Mouse (Mus musculus) midbrain, embryonic 12.5 days (tissue): ENCODE measurements around the gene Bag1. TPM values are rescaled to one million over a fixed set of nuclear protein-coding genes. Genes with fewer than 3 reads are reported as not detected.
"Not testable (repeated sequence)": the region's sequence is repeated elsewhere in the genome, so short reads cannot be mapped to it uniquely, and the experiment has no call there.

Source experiments
- ATAC-seq: fragments of 200-750 bp; cut with Nextera tagmentation; 2 replicates; pipeline ENCODE4 v1.8.0; 2017; ENCODE audit warnings: low read depth, moderate TSS enrichment, moderate library complexity; ENCODE audit not compliant: low FRiP score
- H3K27ac ChIP-seq: fragments of 300-500 bp; sonication (generic); replicated peaks from 2 replicates; pipeline ENCODE4 v1.5.1; 2016; ENCODE audit warnings: mild to moderate bottlenecking
- H3K27me3 ChIP-seq: fragments of 300-500 bp; sonication (generic); 2 replicates; pipeline ENCODE4 v1.6.1; 2016; ENCODE audit warnings: mild to moderate bottlenecking
- H3K36me3 ChIP-seq: fragments of 300-500 bp; sonication (generic); 2 replicates; pipeline ENCODE4 v1.6.1; 2016
- H3K4me1 ChIP-seq: fragments of 300-500 bp; sonication (generic); 2 replicates; pipeline ENCODE4 v1.6.1; 2016
- H3K4me2 ChIP-seq: fragments of 300-500 bp; sonication (generic); replicated peaks from 2 replicates; pipeline ENCODE4 v1.6.1; 2016; ENCODE audit warnings: mild to moderate bottlenecking, moderate library complexity
- H3K4me3 ChIP-seq: fragments of 300-500 bp; sonication (generic); 2 replicates; pipeline ENCODE4 v1.5.1; 2016; ENCODE audit warnings: mild to moderate bottlenecking
- H3K9ac ChIP-seq: fragments of 300-500 bp; sonication (generic); replicated peaks from 2 replicates; pipeline ENCODE4 v1.6.1; 2016; ENCODE audit warnings: mild to moderate bottlenecking, moderate library complexity
- H3K9me3 ChIP-seq: fragments of 300-500 bp; sonication (generic); 2 replicates; pipeline ENCODE4 v1.6.1; 2016; ENCODE audit warnings: mild to moderate bottlenecking
- WGBS: fragments of 180-500 bp; shearing (Covaris S2); methylation state at CpG from one replicate; pipeline ENCODE4 v1.1.7; 2016; 5-methylcytosine and 5-hydroxymethylcytosine counted together
- polyA plus RNA-seq: library from polyadenylated mRNA; unstranded; fragments of >200 nt; fragmentation: Nextera tagmentation; extraction: Ambion mirVana; gene quantifications from 2 replicates; pipeline ENCODE4 v1.2.1, GENCODE M21; 2016

Bag1 gene
- polyA plus RNA-seq, 1 experiment from 2014 or later = 219 TPM

- Histone ChIP-seq H3K27me3 (no peaks in the 10 kb centered on the region), H3K4me3 (peak overlapping the region; percentile 97), H3K4me1 (peaks cover 14% of the 10 kb centered on the region), H3K9ac (peak overlapping the region; percentile 91), H3K36me3 (peaks cover 26% of the 10 kb centered on the region), H3K4me2 (peak overlapping the region; percentile 85), H3K9me3 (no peaks in the 10 kb centered on the region), H3K27ac (peak overlapping the region; percentile 86)
- 16% methylated on average over 11 of the region's 13 CpGs for WGBS
- peak; percentile 53 for ATAC-seq
Measured at GRCm38 (mm10) chr4:40969781-40970591, 21.9 kb upstream of the Bag1 start.

GRCm38 (mm10) chr4:40969161-40969560 is 21.1 kb upstream of the Bag1 start:
- Histone ChIP-seq H3K4me1 (peaks cover 14% of the 10 kb centered on the region), H3K4me3 (no peak overlapping the region), H3K9me3 (no peaks in the 10 kb centered on the region), H3K27me3 (no peaks in the 10 kb centered on the region), H3K9ac (no peak overlapping the region), H3K4me2 (no peak overlapping the region), H3K27ac (no peak overlapping the region), H3K36me3 (peaks cover 33% of the 10 kb centered on the region)
- WGBS = 88% methylated on average over 4 of the region's 4 CpGs
- no peak for ATAC-seq

- Histone ChIP-seq H3K4me1 (no peaks in the 10 kb centered on the region), H3K4me3 (no peak overlapping the region), H3K27me3 (no peaks in the 10 kb centered on the region), H3K9me3 (no peaks in the 10 kb centered on the region), H3K9ac (no peak overlapping the region), H3K4me2 (no peak overlapping the region), H3K36me3 (peaks cover 82% of the 10 kb centered on the region), H3K27ac (no peak overlapping the region)
- 93% methylated on average over 3 of the region's 3 CpGs for WGBS
- no peak for ATAC-seq
Measured at GRCm38 (mm10) chr4:40963536-40963935, 15.4 kb upstream of the Bag1 start.

- Histone ChIP-seq H3K9ac (no peak overlapping the region), H3K9me3 (no peaks in the 10 kb centered on the region), H3K27ac (no peak overlapping the region), H3K4me1 (no peaks in the 10 kb centered on the region), H3K36me3 (peaks cover 82% of the 10 kb centered on the region), H3K27me3 (no peaks in the 10 kb centered on the region), H3K4me3 (no peak overlapping the region), H3K4me2 (no peak overlapping the region)
- no peak for ATAC-seq
- 87% methylated on average over 6 of the region's 6 CpGs for WGBS
Measured at GRCm38 (mm10) chr4:40955942-40956341, 7.8 kb upstream of the Bag1 start.

GRCm38 (mm10) chr4:40953521-40953920 is 5.4 kb upstream of the Bag1 start:
- Histone ChIP-seq H3K27me3 (no peaks in the 10 kb centered on the region), H3K4me2 (no peak overlapping the region), H3K27ac (no peak overlapping the region), H3K36me3 (peaks cover 62% of the 10 kb centered on the region), H3K9me3 (no peaks in the 10 kb centered on the region), H3K9ac (no peak overlapping the region), H3K4me3 (no peak overlapping the region), H3K4me1 (peaks cover 9% of the 10 kb centered on the region)
- ATAC-seq = no peak
- 92% methylated on average over 1 of the region's 1 CpGs for WGBS

- no peaks in the 10 kb centered on the region for H3K9me3 ChIP-seq
- peak overlapping the region; percentile 84 for H3K9ac ChIP-seq
- ATAC-seq = peak; percentile 20; the same call in 1 of the 2 replicates
- H3K4me1 ChIP-seq = peaks cover 22% of the 10 kb centered on the region
- peaks cover 50% of the 10 kb centered on the region for H3K36me3 ChIP-seq
- H3K4me2 ChIP-seq = peak overlapping the region; percentile 84
- peak overlapping the region; percentile 88 for H3K27ac ChIP-seq
- H3K4me3 ChIP-seq = peak overlapping the region; percentile 77
- no peaks in the 10 kb centered on the region for H3K27me3 ChIP-seq
- under 1% methylated on average over 40 of the region's 40 CpGs for WGBS
Measured at GRCm38 (mm10) chr4:40947565-40948159, 432 bp downstream of the Bag1 start.

- peak overlapping the region; percentile 84 for H3K9ac ChIP-seq
- 91% methylated on average over 7 of the region's 7 CpGs for WGBS
- no peak for ATAC-seq
- no peak overlapping the region for H3K27ac ChIP-seq
- peak overlapping the region; percentile 84 for H3K4me2 ChIP-seq
- H3K36me3 ChIP-seq = peaks cover 52% of the 10 kb centered on the region
- H3K4me1 ChIP-seq = peaks cover 22% of the 10 kb centered on the region
- no peaks in the 10 kb centered on the region for H3K27me3 ChIP-seq
- H3K9me3 ChIP-seq = no peaks in the 10 kb centered on the region
- peak overlapping the region; percentile 77 for H3K4me3 ChIP-seq
Measured at GRCm38 (mm10) chr4:40946516-40947121, 1.5 kb downstream of the Bag1 start.

- H3K27me3 ChIP-seq = no peaks in the 10 kb centered on the region
- H3K27ac ChIP-seq = no peak overlapping the region
- no peak for ATAC-seq
- H3K4me3 ChIP-seq = no peak overlapping the region
- no peaks in the 10 kb centered on the region for H3K9me3 ChIP-seq
- H3K4me2 ChIP-seq = no peak overlapping the region
- H3K36me3 ChIP-seq = peaks cover 71% of the 10 kb centered on the region
- H3K9ac ChIP-seq = no peak overlapping the region
- over 99% methylated on average over 5 of the region's 5 CpGs for WGBS
- peaks cover 14% of the 10 kb centered on the region for H3K4me1 ChIP-seq
Measured at GRCm38 (mm10) chr4:40943651-40944050, 4.4 kb downstream of the Bag1 start.

- ATAC-seq = no peak
- H3K9me3 ChIP-seq = no peaks in the 10 kb centered on the region
- H3K9ac ChIP-seq = no peak overlapping the region
- no peaks in the 10 kb centered on the region for H3K4me1 ChIP-seq
- no peak overlapping the region for H3K4me3 ChIP-seq
- no peak overlapping the region for H3K27ac ChIP-seq
- WGBS = 93% methylated on average over 5 of the region's 5 CpGs
- no peak overlapping the region for H3K4me2 ChIP-seq
- H3K36me3 ChIP-seq = peaks cover 93% of the 10 kb centered on the region
- no peaks in the 10 kb centered on the region for H3K27me3 ChIP-seq
Measured at GRCm38 (mm10) chr4:40938793-40939192, 9.3 kb downstream of the Bag1 start.

GRCm38 (mm10) chr4:40936175-40936839 is 11.8 kb downstream of the Bag1 start:
- Histone ChIP-seq H3K4me2 (no peak overlapping the region), H3K9me3 (no peaks in the 10 kb centered on the region), H3K36me3 (peaks cover 91% of the 10 kb centered on the region), H3K4me3 (no peak overlapping the region), H3K27ac (no peak overlapping the region), H3K27me3 (no peaks in the 10 kb centered on the region), H3K9ac (no peak overlapping the region), H3K4me1 (no peaks in the 10 kb centered on the region)
- no peak for ATAC-seq
- WGBS = 90% methylated on average over 9 of the region's 9 CpGs

GRCm38 (mm10) chr4:40934369-40934768 is 13.7 kb downstream of the Bag1 start:
- not testable (repeated sequence) for H3K27ac ChIP-seq, H3K4me2 ChIP-seq, H3K9me3 ChIP-seq, ATAC-seq, H3K4me3 ChIP-seq, H3K4me1 ChIP-seq, H3K27me3 ChIP-seq, H3K9ac ChIP-seq
- H3K36me3 ChIP-seq = peaks cover 71% of the 10 kb centered on the region
- WGBS = 89% methylated on average over 3 of the region's 3 CpGs

GRCm38 (mm10) chr4:40933694-40934093 is 14.4 kb downstream of the Bag1 start:
- no peaks in the 10 kb centered on the region for H3K9me3 ChIP-seq
- ATAC-seq = no peak
- 94% methylated on average over 5 of the region's 5 CpGs for WGBS
- H3K4me3 ChIP-seq = no peak overlapping the region
- no peaks in the 10 kb centered on the region for H3K27me3 ChIP-seq
- H3K4me2 ChIP-seq = no peak overlapping the region
- peaks cover 65% of the 10 kb centered on the region for H3K36me3 ChIP-seq
- no peak overlapping the region for H3K9ac ChIP-seq
- no peak overlapping the region for H3K27ac ChIP-seq
- H3K4me1 ChIP-seq = no peaks in the 10 kb centered on the region
